Mouse (Mus musculus) right cerebral cortex, postnatal 4 days (tissue): ENCODE data around the gene Phf11d.
"Not testable (repeated sequence)": the region's sequence is repeated elsewhere in the genome, so short reads cannot be mapped to it uniquely, and the experiment has no call there.

Experiments used
- DNase-seq: peaks from one replicate; pipeline ENCODE4 v3.0.0-alpha.2; 2022

The Phf11d gene

DNA sequence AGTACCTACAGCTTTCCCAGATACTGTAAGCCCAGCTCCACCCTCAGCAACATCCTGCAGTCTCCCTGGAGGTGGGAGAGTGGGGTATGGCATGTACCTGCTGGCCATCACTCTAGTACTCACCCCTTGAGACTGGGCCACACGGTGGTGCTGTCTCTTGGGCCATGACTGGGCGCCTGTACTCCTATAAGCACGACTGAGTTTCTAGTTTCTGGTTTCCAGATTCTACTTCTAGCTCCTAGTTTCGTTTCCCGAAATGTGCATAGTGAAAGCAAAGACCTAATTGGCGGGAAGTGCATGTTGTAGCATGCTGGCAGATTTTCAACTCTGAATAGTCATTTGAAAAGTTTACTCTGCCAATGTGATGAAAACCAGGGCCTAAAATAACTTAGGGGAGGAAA, at the start of gene Phf11d:
Gene Phf11d, minus strand, starts transcription at position 227 of the 401 bp plus-strand sequence.
- no peak for DNase-seq

GRCm38 (mm10) chr14:59414979-59415378, 49.7 kb upstream of the Phf11d start:
- DNase-seq, result not testable (repeated sequence)

- no peak for DNase-seq
Observed at GRCm38 (mm10) chr14:59396999-59397398, 31.7 kb upstream of the Phf11d start.

- no peak for DNase-seq
Observed at GRCm38 (mm10) chr14:59395281-59395680, 30.0 kb upstream of the Phf11d start, which contains the start of gene Phf11c. Gene Phf11c, minus strand, starts transcription at chr14:59395381.

DNA sequence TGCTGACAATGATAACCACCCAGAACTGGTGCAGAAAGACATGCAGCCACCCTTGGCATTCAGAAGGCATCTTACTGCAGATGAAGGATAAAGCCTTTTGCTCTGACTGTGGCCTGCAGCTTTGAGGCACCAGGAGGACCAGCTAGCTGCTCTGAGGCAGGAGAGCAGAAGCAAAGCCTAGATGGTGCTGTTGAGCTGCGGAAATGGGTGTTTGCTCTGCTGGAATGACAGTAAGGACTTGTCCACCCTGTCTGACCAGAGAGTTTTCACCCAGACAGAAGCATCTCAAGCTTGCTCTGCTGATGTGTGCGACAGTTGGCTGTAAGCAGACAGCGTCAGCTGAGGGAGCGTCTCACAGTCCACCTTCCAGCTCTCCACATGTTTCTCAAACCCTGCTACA, 24.9 kb upstream of the Phf11d start:
- DNase-seq, result peak; percentile 9

- DNase-seq, result no peak
Observed at GRCm38 (mm10) chr14:59389532-59389931, 24.3 kb upstream of the Phf11d start.

GRCm38 (mm10) chr14:59370348-59371068, 5.2 kb upstream of the Phf11d start:
- DNase-seq, result no peak

DNA sequence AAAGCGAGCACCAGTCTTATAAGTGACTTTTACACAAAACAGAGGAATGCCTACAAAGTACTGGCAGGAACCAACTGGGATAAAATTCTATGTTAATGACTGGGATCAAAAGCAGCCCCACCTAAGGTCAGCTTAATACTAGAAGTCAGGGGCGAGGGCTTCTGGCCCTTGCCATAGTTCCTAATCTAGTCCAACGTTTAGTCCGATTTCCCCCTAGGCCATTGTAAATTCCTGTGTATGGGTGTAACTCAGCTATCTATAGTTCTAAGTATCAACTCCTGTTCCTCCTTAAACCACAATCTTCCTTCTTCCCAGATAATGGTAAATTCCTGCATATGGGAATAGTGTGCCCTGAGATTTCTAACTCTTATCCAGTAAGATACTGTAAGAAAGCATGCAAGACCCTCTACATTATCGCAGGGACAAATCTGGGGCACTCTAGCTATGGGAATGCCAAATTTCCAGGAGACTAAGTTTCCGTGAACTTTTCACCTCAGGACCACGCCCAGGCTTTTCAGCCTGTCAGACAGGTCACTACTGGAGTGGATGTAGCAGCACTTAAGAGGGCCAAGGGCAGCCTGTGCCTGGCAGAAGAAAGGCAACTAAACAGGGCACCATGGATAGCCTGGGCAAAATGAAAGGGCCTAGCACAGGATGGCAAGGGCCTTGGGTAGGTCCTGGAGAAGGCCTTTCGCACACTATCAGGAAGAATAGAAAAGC, 1.3 kb upstream of the Phf11d start:
- DNase-seq, result no peak

DNA sequence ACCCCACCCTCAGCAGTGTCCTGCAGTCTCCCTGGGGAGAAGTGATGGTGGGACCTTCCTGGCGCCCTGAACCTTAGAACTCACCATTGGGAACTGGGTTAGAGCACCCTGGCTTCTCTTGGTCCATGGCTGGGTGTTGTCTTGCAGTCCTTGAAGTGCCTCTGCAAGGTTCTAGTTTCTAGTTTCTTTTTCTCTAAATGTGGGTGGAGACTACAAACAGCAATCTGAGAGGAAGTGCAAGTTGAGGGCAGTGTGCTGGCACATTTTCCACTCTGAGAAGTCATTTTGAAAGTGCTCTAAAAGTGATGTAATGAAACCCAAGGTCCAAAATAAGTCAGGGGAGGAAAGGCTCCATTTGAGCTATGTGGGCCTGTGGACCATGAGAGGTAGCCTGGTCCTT, 24.1 kb downstream of the Phf11d start, which contains the start of gene Phf11b:
Gene Phf11b, minus strand, starts transcription at position 163 of the 400 bp plus-strand sequence.
- not testable (repeated sequence) for DNase-seq

GRCm38 (mm10) chr14:59339541-59339940, 25.7 kb downstream of the Phf11d start:
- DNase-seq, result no peak

DNA sequence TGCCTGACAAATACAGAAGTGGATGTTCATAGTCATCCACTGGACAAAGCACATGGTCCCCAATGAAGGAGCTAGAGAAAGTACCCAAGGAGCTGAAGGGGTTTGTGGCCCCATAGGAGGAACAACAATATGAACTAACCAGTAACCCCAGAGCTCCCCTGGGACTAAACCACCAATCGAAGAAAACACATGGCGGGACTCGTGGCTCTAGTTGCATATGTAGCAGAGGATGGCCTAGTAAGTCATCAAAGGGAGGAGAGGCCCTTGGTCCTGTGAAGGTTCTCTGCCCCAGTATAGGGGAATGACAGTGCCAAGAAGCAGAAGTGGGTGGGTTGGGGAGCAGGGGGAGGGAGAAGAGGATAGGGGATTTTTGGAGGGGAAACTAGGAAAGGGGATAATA, 29.2 kb downstream of the Phf11d start:
- not testable (repeated sequence) for DNase-seq

- peak; percentile 16 for DNase-seq
Observed at GRCm38 (mm10) chr14:59330499-59330898, 34.8 kb downstream of the Phf11d start.

DNA sequence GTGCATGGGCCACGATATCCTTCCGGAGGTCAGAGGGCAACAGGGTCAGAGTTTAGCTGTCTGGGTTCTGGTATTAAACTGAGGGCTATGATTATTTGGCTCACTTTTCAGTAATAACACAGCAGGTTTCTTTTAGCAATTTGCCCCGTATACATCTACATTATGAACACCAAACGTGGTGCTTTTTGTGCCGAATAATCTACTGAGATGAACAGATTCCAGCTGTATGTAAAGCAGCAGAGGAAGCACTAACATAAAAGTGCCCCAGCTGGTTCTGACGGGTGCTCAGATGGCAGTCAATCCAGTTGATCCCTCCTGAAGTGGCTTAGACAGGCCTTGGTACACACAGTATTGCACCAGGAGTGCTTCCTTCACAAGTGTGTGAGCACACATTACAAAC, 45.3 kb downstream of the Phf11d start:
- DNase-seq, result not testable (repeated sequence)

GRCm38 (mm10) chr14:59319036-59319435, 46.2 kb downstream of the Phf11d start:
- not testable (repeated sequence) for DNase-seq
